Mouse (Mus musculus) heart, embryonic 12.5 days (tissue): ENCODE results near the gene Nkain2. TPM values are rescaled to one million over a fixed set of nuclear protein-coding genes. Genes with fewer than 3 reads are reported as not detected.
"Not testable (repeated sequence)": the region's sequence is repeated elsewhere in the genome, so short reads cannot be mapped to it uniquely, and the experiment has no call there.

Experiments used
- ATAC-seq: fragments of 200-750 bp; cut with Nextera tagmentation; 2 replicates; pipeline ENCODE4 v1.8.0; 2017; ENCODE audit warnings: moderate TSS enrichment, moderate library complexity; ENCODE audit not compliant: insufficient number of reproducible peaks, low FRiP score
- H3K27ac ChIP-seq: fragments of 300-500 bp; sonication (generic); 2 replicates; pipeline ENCODE4 v1.5.1; 2016; ENCODE audit warnings: mild to moderate bottlenecking, moderate library complexity; ENCODE audit not compliant: poor library complexity, severe bottlenecking
- H3K27me3 ChIP-seq: fragments of 300-500 bp; sonication (generic); replicated peaks from 2 replicates; pipeline ENCODE4 v1.6.1; 2016; ENCODE audit warnings: mild to moderate bottlenecking, moderate library complexity
- H3K36me3 ChIP-seq: fragments of 300-500 bp; sonication (generic); 2 replicates; pipeline ENCODE4 v1.6.1; 2016; ENCODE audit warnings: mild to moderate bottlenecking, moderate library complexity
- H3K4me1 ChIP-seq: fragments of 300-500 bp; sonication (generic); replicated peaks from 2 replicates; pipeline ENCODE4 v1.6.1; 2016; ENCODE audit warnings: mild to moderate bottlenecking
- H3K4me2 ChIP-seq: fragments of 300-500 bp; sonication (generic); 2 replicates; pipeline ENCODE4 v1.6.1; 2016; ENCODE audit warnings: mild to moderate bottlenecking, moderate library complexity
- H3K4me3 ChIP-seq: fragments of 300-500 bp; sonication (generic); 2 replicates; pipeline ENCODE4 v1.5.1; 2016; ENCODE audit warnings: mild to moderate bottlenecking
- H3K9ac ChIP-seq: fragments of 300-500 bp; sonication (generic); 2 replicates; pipeline ENCODE4 v1.6.1; 2016; ENCODE audit warnings: mild to moderate bottlenecking, moderate library complexity
- H3K9me3 ChIP-seq: fragments of 300-500 bp; sonication (generic); replicated peaks from 2 replicates; pipeline ENCODE4 v1.6.1; 2016; ENCODE audit warnings: mild to moderate bottlenecking, moderate library complexity
- WGBS: fragments of 180-500 bp; shearing (Covaris S2); methylation state at CpG from one replicate; pipeline ENCODE4 v1.1.7; 2016; 5-methylcytosine and 5-hydroxymethylcytosine counted together
- polyA plus RNA-seq: library from polyadenylated mRNA; unstranded; fragments of >200 nt; fragmentation: Nextera tagmentation; extraction: Ambion mirVana; gene quantifications from 2 replicates; pipeline ENCODE4 v1.2.1, GENCODE M21; 2016

The Nkain2 gene
- polyA plus RNA-seq, 1 experiment from 2014 or later, result 1.00 TPM

GRCm38 (mm10) chr10:32782732-32783359 lies 107.4 kb downstream of the Nkain2 start:
- H3K4me1 ChIP-seq, result 0 out of 2 replicates have a peak, but pooled peaks cover 3% of the 10 kb centered on the region
- H3K4me2 ChIP-seq, result no peak overlapping the region
- no peak for ATAC-seq
- H3K9me3 ChIP-seq, result no peaks in the 10 kb centered on the region
- H3K27ac ChIP-seq, result no peak overlapping the region
- H3K36me3 ChIP-seq, result no peaks in the 10 kb centered on the region
- H3K4me3 ChIP-seq, result no peak overlapping the region
- H3K27me3 ChIP-seq, result no peaks in the 10 kb centered on the region
- WGBS, result 52% methylated on average over 3 of the region's 3 CpGs
- H3K9ac ChIP-seq, result no peak overlapping the region

- Histone ChIP-seq H3K27me3 (no peaks in the 10 kb centered on the region), H3K36me3 (no peaks in the 10 kb centered on the region), H3K9ac (no peak overlapping the region), H3K4me3 (no peak overlapping the region), H3K4me1 (no peaks in the 10 kb centered on the region), H3K9me3 (no peaks in the 10 kb centered on the region), H3K27ac (no peak overlapping the region), H3K4me2 (no peak overlapping the region)
- ATAC-seq, result no peak
- whole genome bisulfite sequencing, result 78% methylated on average over 2 of the region's 2 CpGs
These were observed 151.3 kb downstream of the Nkain2 start for GRCm38 (mm10) chr10:32738989-32739388.

- H3K9me3 ChIP-seq, H3K27me3 ChIP-seq, H3K4me3 ChIP-seq, H3K4me2 ChIP-seq, ATAC-seq, H3K9ac ChIP-seq, H3K36me3 ChIP-seq, H3K4me1 ChIP-seq, H3K27ac ChIP-seq: not testable (repeated sequence)
- WGBS, result 54% methylated on average over 1 of the region's 1 CpGs
These were observed 183.7 kb downstream of the Nkain2 start for GRCm38 (mm10) chr10:32706579-32706978.

- no peak overlapping the region for H3K9ac ChIP-seq
- no peak overlapping the region for H3K4me3 ChIP-seq
- 74% methylated on average over 2 of the region's 2 CpGs for WGBS
- no peak overlapping the region for H3K4me2 ChIP-seq
- no peaks in the 10 kb centered on the region for H3K36me3 ChIP-seq
- no peaks in the 10 kb centered on the region for H3K9me3 ChIP-seq
- no peak overlapping the region for H3K27ac ChIP-seq
- ATAC-seq, result no peak
- no peaks in the 10 kb centered on the region for H3K4me1 ChIP-seq
- H3K27me3 ChIP-seq, result no peaks in the 10 kb centered on the region
These were observed 193.6 kb downstream of the Nkain2 start for GRCm38 (mm10) chr10:32696661-32697060.

- no peak overlapping the region for H3K4me2 ChIP-seq
- no peaks in the 10 kb centered on the region for H3K4me1 ChIP-seq
- ATAC-seq, result no peak
- no peaks in the 10 kb centered on the region for H3K36me3 ChIP-seq
- no peaks in the 10 kb centered on the region for H3K9me3 ChIP-seq
- H3K27me3 ChIP-seq, result no peaks in the 10 kb centered on the region
- H3K4me3 ChIP-seq, result no peak overlapping the region
- no peak overlapping the region for H3K27ac ChIP-seq
- no peak overlapping the region for H3K9ac ChIP-seq
These were observed 205.7 kb downstream of the Nkain2 start for GRCm38 (mm10) chr10:32684548-32684947.

- Histone ChIP-seq H3K4me1 (no peaks in the 10 kb centered on the region), H3K9me3 (no peaks in the 10 kb centered on the region), H3K4me3 (no peak overlapping the region), H3K9ac (no peak overlapping the region), H3K36me3 (no peaks in the 10 kb centered on the region), H3K27ac (no peak overlapping the region), H3K4me2 (no peak overlapping the region), H3K27me3 (no peaks in the 10 kb centered on the region)
- WGBS, result 57% methylated on average over 3 of the region's 3 CpGs
- no peak for ATAC-seq
These were observed 250.0 kb downstream of the Nkain2 start for GRCm38 (mm10) chr10:32640256-32640655.

- Histone ChIP-seq H3K4me3 (no peak overlapping the region), H3K27me3 (no peaks in the 10 kb centered on the region), H3K36me3 (no peaks in the 10 kb centered on the region), H3K27ac (no peak overlapping the region), H3K9me3 (no peaks in the 10 kb centered on the region), H3K4me1 (no peaks in the 10 kb centered on the region), H3K9ac (no peak overlapping the region), H3K4me2 (no peak overlapping the region)
- ATAC-seq, result no peak
These were observed 251.1 kb downstream of the Nkain2 start for GRCm38 (mm10) chr10:32639173-32639572.

- no peak for ATAC-seq
- H3K27ac ChIP-seq, result no peak overlapping the region
- no peaks in the 10 kb centered on the region for H3K36me3 ChIP-seq
- no peaks in the 10 kb centered on the region for H3K27me3 ChIP-seq
- H3K4me3 ChIP-seq, result no peak overlapping the region
- no peak overlapping the region for H3K9ac ChIP-seq
- H3K4me2 ChIP-seq, result no peak overlapping the region
- WGBS, result 97% methylated on average over 2 of the region's 2 CpGs
- H3K9me3 ChIP-seq, result no peaks in the 10 kb centered on the region
- no peaks in the 10 kb centered on the region for H3K4me1 ChIP-seq
These were observed 259.2 kb downstream of the Nkain2 start for GRCm38 (mm10) chr10:32631043-32631442.

- H3K4me3 ChIP-seq, result no peak overlapping the region
- H3K9ac ChIP-seq, result no peak overlapping the region
- no peaks in the 10 kb centered on the region for H3K36me3 ChIP-seq
- ATAC-seq, result no peak
- H3K9me3 ChIP-seq, result no peaks in the 10 kb centered on the region
- H3K4me1 ChIP-seq, result no peaks in the 10 kb centered on the region
- H3K27ac ChIP-seq, result no peak overlapping the region
- H3K27me3 ChIP-seq, result no peaks in the 10 kb centered on the region
- no peak overlapping the region for H3K4me2 ChIP-seq
These were observed 285.8 kb downstream of the Nkain2 start for GRCm38 (mm10) chr10:32604448-32604847.

- H3K36me3 ChIP-seq, result no peaks in the 10 kb centered on the region
- no peak overlapping the region for H3K4me3 ChIP-seq
- WGBS, result 71% methylated on average over 4 of the region's 4 CpGs
- no peak for ATAC-seq
- H3K4me1 ChIP-seq, result no peaks in the 10 kb centered on the region
- no peaks in the 10 kb centered on the region for H3K9me3 ChIP-seq
- no peak overlapping the region for H3K27ac ChIP-seq
- no peak overlapping the region for H3K9ac ChIP-seq
- H3K4me2 ChIP-seq, result no peak overlapping the region
- H3K27me3 ChIP-seq, result no peaks in the 10 kb centered on the region
These were observed 287.5 kb downstream of the Nkain2 start for GRCm38 (mm10) chr10:32602798-32603197.

- no peak overlapping the region for H3K27ac ChIP-seq
- no peaks in the 10 kb centered on the region for H3K36me3 ChIP-seq
- no peak overlapping the region for H3K9ac ChIP-seq
- no peaks in the 10 kb centered on the region for H3K9me3 ChIP-seq
- H3K4me1 ChIP-seq, result no peaks in the 10 kb centered on the region
- H3K4me3 ChIP-seq, result no peak overlapping the region
- 72% methylated on average over 2 of the region's 2 CpGs for WGBS
- ATAC-seq, result no peak
- no peak overlapping the region for H3K4me2 ChIP-seq
- H3K27me3 ChIP-seq, result no peaks in the 10 kb centered on the region
These were observed 295.3 kb downstream of the Nkain2 start for GRCm38 (mm10) chr10:32594998-32595397.

- Histone ChIP-seq H3K27ac (no peak overlapping the region), H3K9ac (no peak overlapping the region), H3K27me3 (no peaks in the 10 kb centered on the region), H3K9me3 (no peaks in the 10 kb centered on the region), H3K36me3 (no peaks in the 10 kb centered on the region), H3K4me2 (no peak overlapping the region), H3K4me3 (no peak overlapping the region), H3K4me1 (no peaks in the 10 kb centered on the region)
- no peak for ATAC-seq
- WGBS, result 63% methylated on average over 3 of the region's 3 CpGs
These were observed 313.0 kb downstream of the Nkain2 start for GRCm38 (mm10) chr10:32577276-32577580.
